Mouse (Mus musculus) cerebellum, adult 2 months (tissue): Measurements from ENCODE around the gene Zfp661. TPM values are rescaled to one million over a fixed set of nuclear protein-coding genes. Genes with fewer than 3 reads are reported as not detected.

Source experiments
- DNase-seq, 2 experiments: peaks; one replicate each; pipeline ENCODE4 v3.0.0; 2021
- H3K27ac ChIP-seq: fragments of 200-500 bp; 2 replicates; pipeline ENCODE4 v1.5.1; 2012; ENCODE audit warnings: low read length, control low read depth, inconsistent platforms; ENCODE audit not compliant: insufficient read depth
- H3K27me3 ChIP-seq: fragments of 200-500 bp; 2 replicates; pipeline ENCODE4 v1.6.1; 2012; ENCODE audit warnings: inconsistent platforms, mild to moderate bottlenecking, low read length, moderate library complexity; ENCODE audit not compliant: control insufficient read depth, insufficient read depth
- H3K4me1 ChIP-seq: fragments of 200-500 bp; 2 replicates; pipeline ENCODE4 v1.6.1; 2011; ENCODE audit warnings: low read length; ENCODE audit not compliant: control insufficient read depth, insufficient read depth
- H3K4me3 ChIP-seq: fragments of 200-500 bp; replicated peaks from 2 replicates; pipeline ENCODE3; 2011; ENCODE audit warnings: mild to moderate bottlenecking, low read depth, low read length, control low read depth; ENCODE audit not compliant: insufficient read depth
- CTCF ChIP-seq: fragments of 200-500 bp; IDR thresholded peaks from 2 replicates; pipeline ENCODE4 v1.5.1; 2011; ENCODE audit warnings: low read depth, mild to moderate bottlenecking, control low read depth, low read length, moderate library complexity, borderline replicate concordance; ENCODE audit not compliant: insufficient read depth
- POLR2A ChIP-seq: fragments of 200-500 bp; IDR thresholded peaks from 2 replicates; pipeline ENCODE4 v1.6.1; 2011; ENCODE audit warnings: low read length, control low read depth, borderline replicate concordance; ENCODE audit not compliant: insufficient read depth
- WGBS: fragments of 180-500 bp; shearing (Covaris S2); methylation state at CpG from one replicate; pipeline ENCODE4 v1.1.7; 2018; 5-methylcytosine and 5-hydroxymethylcytosine counted together
- polyA plus RNA-seq: library from polyadenylated mRNA; depleted of rRNA; stranded (reverse); fragments of >200 nt; gene quantifications from 2 replicates; pipeline ENCODE4 v1.2.3, GENCODE M21; 2012

Zfp661 gene
- polyA plus RNA-seq, 1 experiment, result 6.1 TPM

DNA sequence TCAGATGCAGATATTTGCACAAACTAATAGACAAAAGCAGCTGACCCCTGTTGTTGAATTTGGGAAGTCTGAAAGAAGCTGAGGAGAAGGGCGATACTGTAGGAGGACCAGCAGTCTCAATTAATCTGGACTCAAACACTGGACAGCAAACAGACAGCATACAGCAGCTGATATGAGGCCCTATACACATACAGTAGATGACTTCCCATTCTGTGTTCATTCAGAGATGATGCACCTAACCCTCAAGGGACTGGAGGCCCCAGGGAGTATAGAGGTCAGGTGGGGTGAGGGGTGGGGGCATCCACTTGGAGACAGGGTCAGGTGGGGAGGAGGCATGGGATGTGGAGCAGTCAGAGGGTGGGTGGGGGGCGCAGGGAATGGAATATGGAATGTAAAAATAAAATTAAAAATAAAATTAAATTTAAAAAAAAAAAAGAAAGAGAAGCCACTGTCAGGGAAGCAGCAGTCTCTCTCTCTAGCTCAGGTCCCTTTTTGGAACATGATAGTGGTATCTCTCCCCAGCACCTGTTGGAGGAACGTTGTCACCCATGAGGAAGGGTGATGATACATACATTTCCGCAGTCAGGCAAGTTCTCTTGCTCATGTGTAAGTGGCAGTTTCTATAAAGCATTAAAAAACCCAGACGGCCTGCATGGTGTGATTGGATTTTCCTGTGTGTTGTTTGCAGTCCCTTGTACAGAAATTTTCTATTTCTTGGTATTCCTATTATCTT, 38.4 kb downstream of the Zfp661 start:
- no peak for TF ChIP-seq CTCF
- no peak for TF ChIP-seq POLR2A
- DNase-seq, result no peak

DNA sequence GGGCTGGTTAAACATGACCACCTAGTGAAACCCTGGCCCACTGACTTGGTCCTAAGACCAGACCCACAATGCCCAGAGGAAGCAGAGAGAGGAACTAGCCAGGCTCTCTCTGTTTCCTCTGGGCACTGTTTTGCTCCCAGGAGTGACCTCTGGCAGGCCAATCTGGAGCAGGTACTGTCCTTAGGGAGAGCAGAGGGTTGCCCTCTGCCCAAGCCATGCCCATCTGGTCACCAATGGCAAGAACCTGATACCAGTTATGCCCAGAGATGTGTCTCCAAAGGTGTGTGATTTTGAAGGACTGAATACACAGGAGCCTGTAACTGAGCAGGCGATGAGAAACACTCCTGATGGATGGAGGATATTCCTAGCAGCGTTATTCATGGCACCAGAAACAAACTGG, 45.2 kb downstream of the Zfp661 start:
- peak overlapping the region; percentile 14 for H3K27ac ChIP-seq
- peak; percentile 42 to 55 for DNase-seq
- TF ChIP-seq CTCF (no peak), POLR2A (no peak)
- peaks cover 39% of the 10 kb centered on the region for H3K4me1 ChIP-seq
- WGBS, result 20% methylated on average over 2 of the region's 2 CpGs
- no peak overlapping the region for H3K4me3 ChIP-seq
- no peaks in the 10 kb centered on the region for H3K27me3 ChIP-seq

More for the DNA sequence above, 38.4 kb downstream of the Zfp661 start:
- Histone ChIP-seq H3K4me1 (peaks cover 13% of the 10 kb centered on the region; the same call in 1 of the 2 replicates), H3K27me3 (no peaks in the 10 kb centered on the region), H3K4me3 (no peak overlapping the region), H3K27ac (no peak overlapping the region)
- WGBS, result 87% methylated on average over 5 of the region's 5 CpGs

DNA sequence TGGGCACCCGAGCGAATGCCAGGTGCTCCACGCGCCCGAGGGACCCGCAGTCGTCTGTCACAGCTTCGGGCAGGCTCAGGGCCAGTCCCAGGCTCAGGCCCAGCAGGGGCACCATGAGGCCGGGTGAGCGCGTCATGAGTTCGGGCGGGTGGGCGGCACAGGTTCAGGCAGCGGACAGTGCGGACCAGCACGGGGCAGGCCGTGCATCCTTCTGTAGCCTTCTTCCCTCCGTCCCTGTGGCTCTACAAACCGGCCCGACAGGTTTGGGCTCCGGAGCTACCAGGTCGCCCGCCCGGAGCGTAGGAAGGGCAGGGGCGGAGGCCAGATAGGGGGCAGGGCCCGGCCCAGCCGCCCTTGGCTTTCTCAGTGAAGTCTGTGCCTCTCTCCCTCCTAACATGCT, 45.7 kb downstream of the Zfp661 start, which contains the start of gene Prom2:
Prom2 (minus strand) TSS at position 283 of the 400 bp plus-strand sequence.
- H3K27ac ChIP-seq, result peak within 1 kb of the TSS; percentile 14
- H3K27me3 ChIP-seq, result no peaks in the 10 kb centered on the region
- peak; percentile 51 to 63 for DNase-seq
- TF ChIP-seq POLR2A, result no peak
- no peak for TF ChIP-seq CTCF
- peaks cover 39% of the 10 kb centered on the region for H3K4me1 ChIP-seq
- WGBS, result 8% methylated on average over 29 of the region's 29 CpGs
- H3K4me3 ChIP-seq, result no peak within 1 kb of the TSS

DNA sequence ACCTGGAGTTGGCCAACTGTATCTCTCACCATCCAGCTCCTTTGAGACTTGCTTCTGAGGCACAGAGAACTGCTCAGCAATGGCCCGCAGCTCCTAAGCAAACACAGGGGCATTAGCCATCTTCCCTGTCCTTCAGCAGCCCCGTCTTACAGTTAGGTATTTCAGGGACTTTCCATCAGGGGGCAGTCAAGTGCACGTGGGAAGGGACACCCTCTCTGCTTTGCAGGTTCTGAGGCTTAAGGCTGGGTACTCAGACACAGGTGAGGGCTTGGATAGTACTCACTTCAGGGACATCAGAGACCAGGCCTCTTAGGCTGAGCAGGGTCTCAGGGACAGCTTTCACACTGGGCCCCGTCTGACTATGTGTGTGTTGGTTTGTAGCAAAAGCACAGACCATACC, 47.4 kb downstream of the Zfp661 start:
- DNase-seq, result peak; percentile 59 to 66
- Histone ChIP-seq H3K4me1 (peaks cover 45% of the 10 kb centered on the region), H3K27ac (no peak overlapping the region), H3K27me3 (no peaks in the 10 kb centered on the region), H3K4me3 (no peak overlapping the region)
- WGBS, result 56% methylated on average over 4 of the region's 4 CpGs
- TF ChIP-seq CTCF (peak; percentile 70), POLR2A (no peak)

GRCm38 (mm10) chr2:127537548-127537947, 49.3 kb downstream of the Zfp661 start:
- H3K27me3 ChIP-seq, result no peaks in the 10 kb centered on the region
- H3K27ac ChIP-seq, result no peak overlapping the region
- no peak for DNase-seq
- no peak overlapping the region for H3K4me3 ChIP-seq
- peaks cover 45% of the 10 kb centered on the region for H3K4me1 ChIP-seq
- TF ChIP-seq CTCF (no peak), POLR2A (no peak)
- WGBS, result 32% methylated on average over 3 of the region's 3 CpGs

DNA sequence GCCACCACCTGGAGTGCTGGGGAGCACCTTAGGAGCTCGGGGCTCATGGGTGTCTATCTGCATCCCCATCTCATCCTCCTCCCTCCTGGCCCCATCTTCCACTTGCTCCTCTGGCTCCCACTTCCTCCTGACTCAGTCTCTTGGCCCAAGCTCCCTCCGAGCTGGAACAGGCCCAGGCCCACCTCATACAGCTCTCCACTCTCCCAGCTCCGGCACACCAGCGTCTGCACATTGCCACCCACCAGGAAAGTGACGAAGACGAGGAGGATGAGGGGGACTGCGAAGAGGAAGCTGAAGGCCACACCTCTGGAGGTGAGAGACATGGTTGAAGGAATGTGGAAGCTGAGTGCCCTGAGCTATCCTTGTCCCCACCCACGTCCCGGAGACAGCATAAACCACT, 51.5 kb downstream of the Zfp661 start:
- H3K4me1 ChIP-seq, result peaks cover 28% of the 10 kb centered on the region
- 42% methylated on average over 9 of the region's 9 CpGs for WGBS
- no peak for TF ChIP-seq CTCF
- TF ChIP-seq POLR2A, result no peak
- no peak overlapping the region for H3K27ac ChIP-seq
- DNase-seq, result no peak
- H3K4me3 ChIP-seq, result no peak overlapping the region
- H3K27me3 ChIP-seq, result no peaks in the 10 kb centered on the region

GRCm38 (mm10) chr2:127532379-127532778, 54.5 kb downstream of the Zfp661 start:
- Histone ChIP-seq H3K4me3 (no peak overlapping the region), H3K4me1 (peaks cover 8% of the 10 kb centered on the region), H3K27ac (no peak overlapping the region), H3K27me3 (no peaks in the 10 kb centered on the region)
- no peak for TF ChIP-seq CTCF
- TF ChIP-seq POLR2A, result no peak
- no peak for DNase-seq
- 53% methylated on average over 9 of the region's 9 CpGs for WGBS

- WGBS, result 60% methylated on average over 2 of the region's 2 CpGs
- Histone ChIP-seq H3K4me3 (no peak overlapping the region), H3K27me3 (no peaks in the 10 kb centered on the region), H3K27ac (no peak overlapping the region), H3K4me1 (peaks cover 6% of the 10 kb centered on the region)
- TF ChIP-seq CTCF (no peak), POLR2A (no peak)
- no peak for DNase-seq
Observed at GRCm38 (mm10) chr2:127531592-127531991, 55.3 kb downstream of the Zfp661 start.
